Mouse (Mus musculus): ENCODE results near the gene Marveld2. TPM values are rescaled to one million over a fixed set of nuclear protein-coding genes. Genes with fewer than 3 reads are reported as not detected.
A peak's percentile ranks its signal among the peaks of the same experiment; 100 is the strongest.

Marveld2 gene
- polyA plus RNA-seq (2017; shearing (Covaris generic)), result 1 to 10 TPM; 4.5 to 8.1 TPM

DNA sequence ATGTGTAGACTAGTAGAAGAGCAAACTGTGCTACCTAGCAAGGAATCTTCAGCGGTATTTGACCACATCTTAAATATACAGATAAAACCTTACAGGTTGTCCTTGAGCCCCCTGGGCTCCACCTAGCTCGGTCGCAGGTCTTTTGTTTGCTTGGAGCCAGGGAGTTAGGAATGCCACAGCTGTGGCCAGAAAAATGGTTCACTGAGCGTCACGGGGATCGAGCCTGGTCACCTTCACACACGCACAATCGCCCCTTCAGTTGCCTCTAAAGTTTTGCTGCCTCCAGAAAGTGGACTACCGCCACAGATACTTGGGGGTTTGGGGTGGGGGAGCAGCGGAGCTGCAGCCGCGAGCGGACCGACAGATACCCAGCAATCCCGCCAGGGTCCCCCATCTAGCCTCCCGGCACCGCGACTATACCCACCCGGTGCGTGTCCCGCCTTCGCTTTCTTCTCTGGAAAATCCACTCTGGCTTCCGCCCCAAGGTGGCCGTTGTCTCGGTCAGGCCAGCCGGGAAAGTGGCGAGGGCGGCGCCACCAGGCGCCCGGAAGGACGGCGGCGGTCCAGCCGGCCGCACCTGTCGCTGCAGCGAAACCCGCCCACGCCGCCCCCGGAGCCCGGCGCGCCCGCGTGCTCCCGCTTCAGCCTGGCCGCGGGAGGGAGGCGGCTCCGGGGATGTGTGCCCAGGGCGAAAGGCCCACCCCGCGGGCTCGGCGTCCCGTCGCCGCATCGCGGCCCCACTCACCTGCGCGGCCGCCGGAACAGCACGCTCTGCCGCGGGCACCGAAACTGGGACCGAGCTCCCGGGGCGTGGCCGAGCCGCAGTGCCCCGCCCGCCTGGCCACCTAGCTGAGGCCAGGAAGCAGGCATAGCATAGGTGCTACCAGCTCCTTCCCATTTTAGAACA, at the start of gene Marveld2:
TSS of gene Marveld2 (minus strand) at position 791 of the 907 bp plus-strand sequence.
- peak; percentile 81 for ATAC-seq

DNA sequence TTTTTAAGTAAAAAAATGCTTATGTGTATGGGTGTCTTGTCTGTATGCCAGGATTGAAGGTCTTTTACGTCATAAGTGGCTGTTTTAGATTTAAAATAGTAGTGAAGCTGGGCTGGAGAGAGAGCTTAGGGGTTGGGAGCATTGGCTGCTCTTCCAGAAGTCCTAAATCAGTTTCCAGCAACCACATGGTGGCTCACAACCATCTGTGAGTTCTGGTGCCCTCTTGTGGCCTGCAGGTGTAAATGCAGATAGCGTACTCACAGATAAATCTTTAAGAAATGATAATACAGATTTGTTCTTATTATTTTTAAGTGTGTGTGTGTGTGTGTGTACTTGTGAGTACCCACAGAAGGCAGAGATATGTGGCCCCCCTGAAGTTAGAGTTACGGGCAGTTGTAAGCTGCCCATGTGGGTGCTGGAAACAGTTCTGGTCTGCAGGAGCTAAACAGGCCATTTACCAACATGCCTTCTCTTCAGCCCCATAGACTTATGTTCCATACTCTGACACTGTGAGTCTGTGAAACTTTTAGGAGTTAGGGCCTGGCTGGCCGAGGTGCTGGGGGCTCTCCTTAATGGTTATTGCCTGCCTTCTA, 43.2 kb upstream of the Marveld2 start:
- peak; percentile 88 for ATAC-seq

DNA sequence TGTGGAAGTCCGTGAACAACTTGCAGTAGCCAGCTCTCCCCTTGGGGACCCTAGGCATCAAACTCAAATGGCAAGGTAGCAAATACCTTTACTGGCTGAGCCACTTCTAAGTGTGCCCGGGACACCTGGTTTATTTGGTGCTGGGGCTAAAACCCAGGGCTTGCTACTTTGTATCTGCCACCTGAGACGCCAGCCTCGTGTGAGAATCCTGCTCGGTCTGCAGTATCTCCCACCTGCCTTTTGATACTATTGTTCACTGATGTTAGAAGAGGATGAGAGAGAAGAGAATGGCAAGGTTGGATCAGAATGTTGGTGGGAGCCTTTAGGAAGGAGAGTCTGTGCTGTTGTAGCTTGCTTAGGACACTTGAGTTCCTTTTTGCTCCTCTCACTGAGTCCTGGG, 41.3 kb upstream of the Marveld2 start:
- no peak for ATAC-seq

DNA sequence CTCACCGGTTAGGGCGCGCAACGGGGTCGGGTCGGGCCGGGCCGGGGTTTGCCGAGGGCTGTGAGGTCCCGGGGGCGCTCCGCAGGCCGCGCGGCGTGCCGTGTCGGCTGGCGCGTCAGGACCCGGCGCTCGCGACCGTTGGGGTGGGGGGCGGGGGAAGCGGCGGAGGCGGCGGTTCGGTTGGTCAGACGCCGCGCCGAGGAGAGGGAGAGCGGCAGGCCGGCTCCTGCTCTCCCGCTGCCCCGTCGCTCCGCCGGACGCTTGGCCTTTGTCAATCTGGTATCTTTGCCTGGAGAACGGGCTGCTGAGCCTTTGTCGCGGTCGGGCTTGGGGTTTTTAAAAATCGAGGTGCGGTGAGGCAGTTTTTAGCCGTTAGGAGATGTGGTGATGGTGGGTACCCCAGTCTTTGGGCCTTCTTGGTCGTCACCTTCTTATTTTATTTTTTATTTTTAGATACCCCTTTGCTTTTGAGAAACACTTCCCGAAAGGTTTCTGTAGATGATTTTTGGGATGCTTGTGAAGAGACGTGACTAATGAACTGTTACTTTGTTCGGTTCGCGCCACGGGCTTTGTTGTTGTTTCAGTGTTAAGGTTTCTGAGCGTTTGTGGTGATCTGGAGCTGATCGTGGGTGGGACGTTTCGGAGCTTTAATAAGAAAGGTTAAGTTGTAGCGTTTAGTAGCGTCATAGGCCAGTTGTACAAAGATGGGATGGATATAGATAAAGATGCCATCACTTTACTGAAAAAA, 34.8 kb upstream of the Marveld2 start, which contains the start of gene Taf9:
TSS of gene Taf9 (plus strand) at position 141 of the 748 bp plus-strand sequence.
- ATAC-seq, result no peak

DNA sequence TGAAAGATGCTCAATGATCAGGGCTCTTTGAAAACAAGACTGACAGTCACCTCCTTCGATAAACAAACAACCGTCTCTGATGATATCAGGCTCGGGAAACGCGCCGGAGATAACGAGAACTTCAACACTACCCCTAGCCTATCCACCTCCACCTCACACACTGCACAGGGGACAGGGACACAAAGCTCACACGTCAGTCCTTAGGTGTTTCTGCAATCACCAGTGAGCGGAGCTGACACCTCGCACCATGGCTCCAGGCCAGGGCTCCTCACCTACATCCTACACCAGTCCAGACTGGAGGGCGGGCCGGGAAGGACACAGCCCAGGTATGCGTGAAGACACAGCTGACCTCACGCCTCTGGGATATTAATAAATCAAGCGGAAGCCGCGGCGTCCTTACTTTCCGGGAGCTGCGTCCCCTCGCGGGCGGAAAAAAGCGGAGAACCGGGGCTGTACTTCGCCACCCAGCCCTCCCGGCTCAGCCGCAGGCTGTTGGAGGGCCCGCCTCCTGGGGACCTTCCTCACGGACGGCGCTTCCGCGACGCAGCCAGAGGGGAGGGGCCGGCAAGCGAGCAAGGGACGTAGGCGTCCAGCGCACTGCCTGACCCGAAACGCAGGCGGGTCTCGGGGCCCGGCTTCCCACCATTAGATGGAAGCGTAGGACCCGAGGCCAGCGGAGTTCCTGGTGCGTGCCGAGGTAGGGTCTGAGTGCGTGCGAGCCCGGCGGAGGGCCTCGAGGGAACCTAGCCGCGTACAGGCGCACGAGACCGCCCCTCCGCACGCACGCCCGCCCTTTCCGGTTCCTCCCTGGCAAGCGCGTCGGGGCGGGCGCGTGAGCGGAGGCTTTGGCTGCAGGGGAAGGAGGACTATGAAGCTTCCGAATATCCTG, 34.0 kb upstream of the Marveld2 start, which contains the start of the genes Ak6 and Rad17:
TSS of gene Ak6 (plus strand) at position 430 of the 889 bp plus-strand sequence.
TSS of gene Rad17 (minus strand) at position 502 of the 889 bp plus-strand sequence.
- ATAC-seq, result peak; percentile 85

DNA sequence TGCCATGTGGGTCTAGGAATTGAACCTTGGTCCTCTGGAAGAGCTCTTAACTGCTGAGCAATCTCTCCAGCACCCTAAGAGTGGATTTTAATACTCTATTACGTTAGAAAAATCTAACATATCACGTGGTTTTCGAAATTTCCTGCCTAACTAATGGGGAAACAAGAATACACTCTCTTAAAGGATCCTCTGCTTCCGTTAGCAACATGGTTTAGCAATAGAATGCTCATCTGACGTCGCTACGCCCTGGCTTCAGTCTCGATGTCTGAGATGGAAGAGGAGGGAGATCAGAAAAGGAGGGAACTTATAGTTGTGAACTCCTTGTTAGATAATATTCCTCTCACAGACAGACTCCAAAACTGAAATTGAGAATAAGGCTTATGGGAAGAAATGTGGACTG, 31.5 kb upstream of the Marveld2 start:
- ATAC-seq, result no peak

DNA sequence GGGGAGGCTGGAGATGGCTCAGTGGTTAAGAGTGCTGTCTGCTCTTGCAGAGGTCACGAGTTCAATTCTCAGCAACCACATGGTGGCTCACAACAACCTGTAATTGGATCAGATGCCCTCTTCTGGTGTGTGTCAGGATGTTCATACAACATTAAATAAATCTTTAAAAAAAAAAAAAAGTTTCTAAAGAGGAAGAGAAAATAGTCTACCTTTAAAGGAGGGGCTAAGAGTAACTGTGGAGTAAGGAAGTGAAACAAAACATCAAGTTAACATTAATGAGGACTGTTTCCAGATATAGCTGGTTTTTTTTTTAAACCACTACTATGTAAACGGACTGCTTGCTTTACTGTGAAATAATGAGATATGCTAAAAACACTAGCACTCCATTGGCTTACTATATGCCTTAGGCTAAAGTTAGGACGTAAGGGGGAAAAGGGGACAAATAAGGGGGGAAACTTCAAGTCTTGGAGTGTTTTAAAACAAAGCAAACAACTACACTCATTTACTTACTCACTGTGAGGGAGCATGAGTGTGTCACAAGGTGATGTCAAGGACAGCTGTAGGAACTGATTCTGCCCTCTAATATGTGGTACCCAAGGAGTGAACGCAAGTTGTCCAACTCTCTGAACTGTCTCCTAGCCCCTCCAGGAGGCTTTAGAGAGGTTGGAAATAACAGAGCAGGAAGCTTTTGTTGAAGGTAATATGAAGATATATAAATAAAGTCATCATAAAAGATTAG, 25.9 kb upstream of the Marveld2 start:
- no peak for ATAC-seq

DNA sequence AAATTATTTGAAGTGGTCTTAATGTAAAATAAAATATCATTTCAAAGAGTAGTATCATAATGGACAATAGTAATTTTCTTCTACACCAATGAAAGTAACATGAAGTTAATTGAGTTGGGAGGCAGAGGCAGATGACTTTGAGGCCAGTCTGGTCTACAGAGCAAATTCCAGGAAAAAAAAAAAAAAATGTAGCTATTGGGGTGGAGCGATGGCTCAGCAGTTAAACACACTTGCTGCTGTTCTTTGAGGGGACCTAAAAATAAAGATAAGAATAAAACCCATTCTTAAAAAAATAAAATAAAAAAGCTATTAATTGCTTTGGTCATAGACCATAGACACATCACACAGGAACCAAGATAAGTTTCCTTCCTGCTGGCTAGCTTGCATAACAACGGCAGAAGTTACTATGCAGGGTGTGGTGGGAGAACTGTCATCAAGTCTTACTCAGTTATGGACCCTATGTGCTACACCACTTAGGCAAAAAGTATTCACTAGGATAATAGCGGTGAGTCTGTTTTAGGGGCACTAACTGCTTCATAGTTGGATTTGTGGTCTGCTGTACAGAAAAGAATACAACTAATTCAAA, 17.4 kb upstream of the Marveld2 start:
- ATAC-seq, result no peak

DNA sequence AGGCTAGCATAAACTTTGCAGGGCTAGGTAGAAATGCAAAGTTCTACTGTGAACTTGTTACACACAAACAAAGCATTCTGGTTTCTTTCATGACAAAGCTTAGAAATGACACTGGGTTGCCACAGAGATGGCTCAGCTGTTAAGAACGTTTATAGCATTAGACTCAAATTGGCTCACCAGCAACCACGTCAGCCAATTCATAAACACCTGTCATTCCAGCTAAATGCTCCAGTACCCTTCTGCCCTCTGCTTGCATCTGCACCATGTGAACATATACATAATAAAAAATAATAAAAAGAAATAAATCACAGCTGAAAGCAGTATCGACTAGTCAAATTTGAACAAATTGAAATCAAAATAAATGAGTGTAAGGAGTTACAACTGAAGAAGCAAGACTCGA, 5.5 kb upstream of the Marveld2 start:
- ATAC-seq, result no peak

DNA sequence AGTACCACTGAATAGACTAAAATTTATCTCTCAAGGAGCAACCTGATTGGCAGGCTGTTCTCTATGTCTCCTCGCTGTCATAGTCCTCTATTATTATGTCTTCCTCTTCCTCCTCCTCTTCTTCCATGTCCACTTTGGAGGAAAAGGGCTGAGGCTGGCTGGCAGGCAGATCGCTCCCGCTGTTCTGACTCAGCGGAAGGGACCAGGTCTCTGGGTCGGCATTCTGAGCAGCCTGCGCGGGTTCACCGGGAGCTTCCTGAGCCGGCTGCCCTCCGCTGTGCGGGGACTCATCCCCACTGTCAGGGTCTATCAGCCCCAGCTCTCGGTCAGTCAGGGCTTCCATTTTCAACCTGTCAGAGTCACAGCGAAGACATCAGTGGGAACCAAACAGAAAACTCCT, 812 bp upstream of the Marveld2 start:
- no peak for ATAC-seq

DNA sequence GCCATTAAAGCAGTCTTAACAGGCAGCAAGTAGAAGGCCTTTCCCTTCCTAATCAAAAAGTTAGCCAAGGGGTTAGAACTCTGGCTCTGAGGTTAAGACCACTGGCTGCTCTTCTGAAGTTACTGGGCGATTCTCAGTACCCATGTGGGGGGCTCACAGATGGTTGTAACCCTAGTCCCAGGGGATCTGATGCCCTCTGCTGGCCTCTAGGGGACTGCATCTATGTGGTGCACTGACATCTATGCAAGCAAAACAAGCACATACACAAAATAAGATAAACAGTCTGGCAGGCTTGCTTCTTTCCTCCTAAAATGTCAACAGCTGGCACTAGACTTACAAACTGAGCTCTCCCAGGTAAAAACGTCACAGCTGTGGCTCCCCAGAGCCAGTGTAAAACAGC, 3.9 kb downstream of the Marveld2 start:
- no peak for ATAC-seq

DNA sequence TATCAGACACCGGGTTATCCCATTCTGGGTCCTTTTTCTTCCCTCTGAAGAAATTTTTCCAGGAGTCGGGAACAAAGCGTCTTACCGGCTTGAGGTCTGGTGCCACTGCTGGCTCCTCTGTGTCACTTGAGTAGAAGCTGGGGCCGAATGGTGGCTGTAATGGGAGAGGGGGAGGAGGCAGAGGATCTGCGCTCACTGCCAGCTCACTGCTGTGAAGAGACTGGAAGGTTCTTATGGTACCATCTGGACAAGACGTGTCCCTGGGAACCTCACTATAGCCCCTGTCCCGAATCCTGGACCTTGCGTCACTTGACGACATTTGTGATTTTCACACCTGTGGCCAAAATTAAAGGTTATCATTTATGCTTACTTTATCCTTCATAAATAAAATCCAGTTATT, 4.5 kb downstream of the Marveld2 start:
- no peak for ATAC-seq

DNA sequence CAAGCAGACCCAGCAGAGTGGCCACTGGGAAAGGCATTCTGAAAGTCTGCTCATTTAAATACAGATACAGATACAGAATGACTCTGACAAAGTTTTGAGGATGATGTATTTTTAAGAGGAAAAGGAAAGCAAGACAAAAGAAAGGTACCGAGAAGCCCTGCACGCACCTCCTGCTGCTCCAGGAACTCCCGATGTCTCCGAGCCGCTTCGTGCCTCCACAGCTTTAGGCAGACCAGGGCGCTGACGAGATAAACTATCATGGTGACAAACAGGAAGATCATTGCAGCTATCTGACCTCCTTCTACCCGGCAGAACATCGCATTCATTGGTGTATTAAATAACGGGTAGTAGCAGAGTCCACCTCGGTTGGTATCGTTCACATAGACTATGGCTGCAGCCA, 5.5 kb downstream of the Marveld2 start:
- no peak for ATAC-seq

DNA sequence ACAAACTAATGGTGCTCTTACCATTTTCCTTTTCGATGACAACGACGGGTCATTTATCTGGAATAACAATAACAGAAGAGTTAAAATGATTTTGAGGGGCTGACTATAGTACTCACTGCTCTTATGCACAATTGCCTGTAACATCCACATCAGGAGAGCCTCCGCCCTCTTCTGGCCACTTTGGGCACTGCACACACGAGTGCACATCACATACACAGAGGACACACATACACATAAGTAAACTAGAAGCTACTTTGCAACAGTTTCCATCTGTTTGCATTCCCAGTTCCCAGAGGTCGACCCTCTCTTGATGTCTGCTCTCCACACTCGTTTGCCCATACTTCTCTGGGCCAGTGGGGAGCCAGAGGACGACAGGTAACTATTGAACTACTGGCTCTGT, 9.0 kb downstream of the Marveld2 start:
- ATAC-seq, result no peak

DNA sequence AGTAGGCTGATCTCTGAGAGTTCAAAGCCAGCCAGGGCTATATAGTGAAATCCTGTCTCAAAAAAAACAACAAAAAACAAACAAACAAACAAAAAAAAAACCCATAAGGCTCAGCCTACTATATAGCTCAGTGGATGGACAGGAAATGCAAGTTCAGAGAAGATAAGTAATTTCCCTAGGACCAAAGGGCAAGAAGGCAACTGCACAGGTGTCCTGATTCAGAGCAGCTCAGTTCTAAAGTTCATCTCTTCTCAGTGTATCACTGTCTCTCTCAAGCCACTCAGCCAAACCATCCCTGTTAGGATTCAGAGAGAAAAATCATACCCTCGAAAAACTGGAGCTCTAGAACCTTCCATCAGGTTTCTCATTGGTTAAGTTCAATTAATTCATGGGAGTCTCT, 10.9 kb downstream of the Marveld2 start:
- no peak for ATAC-seq

DNA sequence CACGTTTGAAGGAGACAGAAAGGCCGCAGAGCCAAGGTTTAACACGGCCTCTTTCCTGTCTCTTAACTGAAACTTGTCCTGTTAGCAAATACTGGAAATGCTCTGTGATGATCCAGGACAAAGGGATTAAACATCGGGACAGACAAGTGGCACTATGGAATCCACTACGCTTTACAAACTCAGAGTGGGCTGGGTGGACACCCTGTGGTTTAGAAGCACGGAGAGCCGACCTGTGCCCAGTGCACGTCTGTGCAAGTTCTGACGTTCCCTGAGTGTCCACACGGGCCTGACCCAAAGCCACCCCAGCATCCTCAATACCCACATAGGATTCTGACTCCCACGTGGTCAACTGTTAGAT, 13.1 kb downstream of the Marveld2 start:
- ATAC-seq, result no peak

DNA sequence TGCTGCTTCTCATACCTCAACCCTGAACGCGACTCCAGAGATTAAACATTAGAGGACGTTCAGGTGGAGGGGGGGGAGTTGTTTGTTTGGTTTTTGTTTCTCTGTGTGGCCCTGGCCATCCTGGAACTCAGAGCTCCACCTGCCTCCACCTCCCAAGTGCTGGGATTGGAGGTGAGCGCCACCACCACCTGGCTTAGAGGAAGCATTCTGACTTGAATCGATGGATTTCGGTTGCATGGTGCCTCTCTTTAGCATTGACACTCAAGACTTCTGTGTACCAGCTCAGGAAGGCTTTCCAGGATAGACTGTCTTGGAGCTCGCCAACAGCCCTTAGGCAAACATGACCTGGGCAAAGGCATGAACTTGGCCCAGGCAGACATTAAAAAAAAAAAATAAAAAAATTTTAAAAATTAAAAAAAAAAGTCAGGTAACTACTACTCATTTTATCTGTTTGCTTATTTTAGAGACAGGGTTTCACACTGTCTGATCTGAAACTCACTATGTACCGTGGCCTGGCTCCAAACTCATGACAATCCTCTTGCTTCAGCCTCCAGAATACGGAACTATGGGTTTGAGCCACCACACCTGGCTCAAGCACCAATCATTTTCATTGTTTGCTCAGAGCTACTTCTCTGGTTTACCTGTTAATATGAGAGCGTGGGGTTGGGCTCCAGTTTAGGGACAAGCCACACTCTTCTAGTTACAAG, 13.6 kb downstream of the Marveld2 start:
- no peak for ATAC-seq

DNA sequence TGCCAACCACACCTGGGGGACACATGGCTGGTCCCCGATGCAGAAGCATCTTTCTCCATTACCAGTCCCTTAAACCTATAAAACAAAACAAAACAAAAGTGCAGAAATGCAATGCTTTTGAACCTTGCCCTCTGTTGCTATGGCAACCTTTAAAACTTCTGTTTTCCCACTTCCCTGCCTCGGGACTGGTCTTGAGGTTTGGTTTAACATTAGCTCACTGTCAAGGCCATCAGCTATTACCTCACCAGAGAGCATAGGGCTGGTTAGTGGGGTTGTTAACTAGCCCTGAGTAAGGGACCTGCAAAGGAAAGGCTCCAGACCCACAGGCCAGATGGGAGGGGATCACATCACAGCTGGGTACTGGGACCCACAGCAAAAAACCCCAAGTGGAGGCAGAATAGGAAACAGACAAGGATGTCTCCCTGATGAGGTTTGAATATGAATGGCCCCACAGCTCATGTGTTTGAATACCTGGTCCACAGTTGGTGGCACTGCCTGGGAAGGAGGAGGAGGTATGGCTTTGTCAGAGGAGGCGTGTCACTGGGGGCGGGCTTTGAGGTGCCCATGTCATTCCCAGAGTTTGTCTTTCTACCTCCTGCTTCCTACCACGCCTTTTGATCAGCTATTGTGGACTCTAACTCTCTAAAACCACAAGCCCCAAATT, 14.4 kb downstream of the Marveld2 start:
- no peak for ATAC-seq

DNA sequence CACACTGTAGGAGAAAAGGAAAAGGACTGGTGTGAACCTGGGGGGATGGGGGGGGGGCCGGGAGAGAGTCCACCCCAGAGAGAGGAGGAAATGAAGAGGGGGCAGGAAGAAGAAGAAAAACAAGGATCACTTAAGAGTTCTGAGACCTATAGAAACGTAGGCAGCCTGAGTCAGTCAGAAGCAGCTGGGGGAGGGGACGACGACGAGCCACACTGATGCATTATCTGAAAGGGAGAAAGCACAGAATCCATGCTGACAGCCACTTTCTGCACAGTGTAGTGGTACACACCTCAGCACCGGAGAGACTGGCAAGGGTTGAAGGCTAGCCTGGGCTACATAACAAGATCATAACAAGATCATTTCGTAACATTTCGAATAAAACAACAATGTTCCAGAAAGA, 15.7 kb downstream of the Marveld2 start:
- ATAC-seq, result no peak

DNA sequence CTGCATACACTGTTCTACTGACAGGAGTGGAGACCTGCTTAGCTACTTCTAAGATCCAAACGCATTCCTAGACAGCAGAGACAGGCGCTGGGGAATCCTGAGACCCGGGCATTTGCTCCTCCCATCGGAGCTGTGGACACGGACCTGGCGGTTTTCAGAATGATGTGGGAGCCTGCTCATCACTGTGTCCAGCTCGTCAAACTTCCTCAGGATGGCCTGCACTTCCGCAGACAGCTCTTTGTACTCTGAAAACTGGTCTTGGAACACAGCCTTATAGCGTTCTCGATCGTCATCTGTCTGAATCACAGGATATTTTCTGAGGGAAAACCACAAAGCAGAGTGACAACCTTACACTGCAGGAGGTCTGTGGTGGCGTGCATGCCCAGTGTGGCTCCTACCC, 16.5 kb downstream of the Marveld2 start:
- ATAC-seq, result no peak

Data from CD4-positive, CD25-positive, alpha-beta regulatory T cell, adult 4 months (primary cell).